Mouse (Mus musculus) CH12F3 (cell line): Measurements from ENCODE around the gene Scn1b.

Source experiments
- in situ Hi-C: fragments of 300-500 bp; cut with MboI; formaldehyde crosslinking; loops from 2 replicates; pipeline ENCODE4 v1.14.3; 2020; ENCODE audit warnings: low sequenced_read_pairs

The Scn1b gene

GRCm38 (mm10) chr7:31149751-31150565 lies 23.2 kb upstream of the Scn1b start:
- in situ Hi-C loops = no loop called here

- in situ Hi-C loops = no loop called here
These were observed 22.5 kb upstream of the Scn1b start for GRCm38 (mm10) chr7:31149271-31149670.

GRCm38 (mm10) chr7:31148756-31149155 lies 22.0 kb upstream of the Scn1b start:
- in situ Hi-C loops = no loop called here

- in situ Hi-C loops = no loop called here
These were observed 21.3 kb upstream of the Scn1b start for GRCm38 (mm10) chr7:31148086-31148485.

GRCm38 (mm10) chr7:31145596-31146160 lies 18.9 kb upstream of the Scn1b start:
- in situ Hi-C loops = no loop called here

- in situ Hi-C loops = no loop called here
These were observed 18.1 kb upstream of the Scn1b start for GRCm38 (mm10) chr7:31144886-31145285.

GRCm38 (mm10) chr7:31140941-31141340 lies 14.1 kb upstream of the Scn1b start:
- in situ Hi-C loops = no loop called here

- in situ Hi-C loops = no loop called here
These were observed 13.5 kb upstream of the Scn1b start for GRCm38 (mm10) chr7:31140302-31140701.

GRCm38 (mm10) chr7:31139765-31140164 lies 13.0 kb upstream of the Scn1b start:
- in situ Hi-C loops = no loop called here

GRCm38 (mm10) chr7:31135717-31136116 lies 8.9 kb upstream of the Scn1b start:
- in situ Hi-C loops = no loop called here

- in situ Hi-C loops = no loop called here
These were observed 5.1 kb upstream of the Scn1b start for GRCm38 (mm10) chr7:31131866-31132265.

GRCm38 (mm10) chr7:31130841-31131240 lies 4.0 kb upstream of the Scn1b start:
- in situ Hi-C loops = no loop called here

GRCm38 (mm10) chr7:31130197-31130596 lies 3.4 kb upstream of the Scn1b start:
- in situ Hi-C loops = no loop called here

- in situ Hi-C loops = no loop called here
These were observed 1.4 kb upstream of the Scn1b start for GRCm38 (mm10) chr7:31128157-31128705.

- in situ Hi-C loops = no loop called here
These were observed 522 bp downstream of the Scn1b start for GRCm38 (mm10) chr7:31126211-31126751.

GRCm38 (mm10) chr7:31125116-31125515 lies 1.7 kb downstream of the Scn1b start:
- in situ Hi-C loops = no loop called here

- in situ Hi-C loops = no loop called here
These were observed 2.4 kb downstream of the Scn1b start for GRCm38 (mm10) chr7:31124381-31124780.

- in situ Hi-C loops = no loop called here
These were observed 3.1 kb downstream of the Scn1b start for GRCm38 (mm10) chr7:31123697-31124096.

- in situ Hi-C loops = no loop called here
These were observed 3.9 kb downstream of the Scn1b start for GRCm38 (mm10) chr7:31122641-31123631.

- in situ Hi-C loops = no loop called here
These were observed 7.2 kb downstream of the Scn1b start for GRCm38 (mm10) chr7:31119556-31119955.

- in situ Hi-C loops = no loop called here
These were observed 8.3 kb downstream of the Scn1b start for GRCm38 (mm10) chr7:31118486-31118885.
